ENCODE assay signal across 21 mouse cellular contexts in the genomic region with DNA sequence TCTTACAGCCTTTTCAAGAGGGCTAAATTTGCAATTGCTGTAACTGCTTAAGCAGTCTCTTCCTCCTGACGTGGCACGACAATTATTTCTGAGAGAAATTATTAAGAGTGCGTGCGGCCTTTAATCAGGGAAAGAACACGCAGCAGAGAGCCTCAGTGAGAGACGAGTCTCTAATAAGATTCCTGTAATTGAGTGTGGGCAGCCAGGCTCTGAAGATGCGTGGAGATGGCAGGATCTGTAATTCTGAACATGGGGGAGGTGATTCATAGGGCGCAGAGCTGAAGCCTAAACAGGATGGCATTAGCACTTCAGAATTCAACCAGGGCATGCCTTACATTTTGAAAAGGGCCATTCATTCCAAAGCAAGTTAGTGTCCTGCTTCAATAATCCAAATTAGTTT. TPM values are rescaled to one million over a fixed set of nuclear protein-coding genes. Genes with fewer than 3 reads are reported as not detected.
A peak's percentile ranks its signal among the peaks of the same experiment; 100 is the strongest.
DNase-seq lines count a peak whose midpoint lies in the region; ATAC-seq lines count a peak whose summit lies in the region.
"Had no signal": no experiment of that assay in that cellular context is flagged by ENCODE, and none has a peak within 500 bp of the region (broad histone marks: within the 10 kb centered on the region; RNA-seq: fewer than 3 reads in every experiment).

No protein-coding gene starts in this region.

- peaks cover 13% of the 10 kb centered on the region for H3K4me1 ChIP-seq in forebrain, embryonic 13.5 days
- H3K4me1 ChIP-seq in forebrain, embryonic 10.5 days = peaks cover 5% of the 10 kb centered on the region; the same call in 1 of the 2 replicates
- H3K4me1 ChIP-seq in hindbrain, embryonic 16.5 days (ENCODE audit: control insufficient read depth, insufficient read depth, low read depth, low read length) = no peaks in the 10 kb centered on the region
- no peaks in the 10 kb centered on the region for H3K4me1 ChIP-seq in hindbrain, embryonic 11.5 days (replicated peaks; ENCODE audit: control insufficient read depth, insufficient read depth, low read length)
- peaks cover 8% of the 10 kb centered on the region for H3K4me1 ChIP-seq in midbrain, embryonic 15.5 days
- H3K4me1 ChIP-seq: embryonic facial prominence, embryonic 10.5 days; liver, embryonic 13.5 days had no signal

- no peak overlapping the region for H3K27ac ChIP-seq in forebrain, embryonic 13.5 days
- H3K27ac ChIP-seq in forebrain, embryonic 10.5 days = no peak overlapping the region
- H3K27ac ChIP-seq in hindbrain, embryonic 16.5 days (ENCODE audit: low read depth, low read length) = no peak overlapping the region
- H3K27ac ChIP-seq in hindbrain, embryonic 11.5 days (ENCODE audit: low read depth, low read length) = no peak overlapping the region
- no peak overlapping the region for H3K27ac ChIP-seq in midbrain, embryonic 15.5 days
- H3K27ac ChIP-seq: embryonic facial prominence, embryonic 10.5 days; liver, embryonic 13.5 days had no signal

- H3K4me2 ChIP-seq in forebrain, embryonic 13.5 days = no peak overlapping the region
- no peak overlapping the region for H3K4me2 ChIP-seq in hindbrain, embryonic 16.5 days (ENCODE audit: low read length)
- no peak overlapping the region for H3K4me2 ChIP-seq in hindbrain, embryonic 11.5 days (replicated peaks; ENCODE audit: low read depth, low read length)
- no peak overlapping the region for H3K4me2 ChIP-seq in midbrain, embryonic 15.5 days
- H3K4me2 ChIP-seq: heart, embryonic 11.5 days; liver, embryonic 13.5 days had no signal

- H3K9ac ChIP-seq in forebrain, embryonic 13.5 days = no peak overlapping the region
- H3K9ac ChIP-seq in hindbrain, embryonic 16.5 days (ENCODE audit: low read depth, low read length) = no peak overlapping the region
- H3K9ac ChIP-seq in hindbrain, embryonic 11.5 days (ENCODE audit: low read depth, low read length) = no peak overlapping the region
- H3K9ac ChIP-seq in midbrain, embryonic 15.5 days = no peak overlapping the region
- H3K9ac ChIP-seq: liver, embryonic 13.5 days had no signal

- H3K9me3 ChIP-seq in forebrain, embryonic 13.5 days (replicated peaks) = no peaks in the 10 kb centered on the region
- no peaks in the 10 kb centered on the region for H3K9me3 ChIP-seq in forebrain, embryonic 10.5 days
- no peaks in the 10 kb centered on the region for H3K9me3 ChIP-seq in hindbrain, embryonic 16.5 days (ENCODE audit: control insufficient read depth, low read length)
- no peaks in the 10 kb centered on the region for H3K9me3 ChIP-seq in hindbrain, embryonic 11.5 days (ENCODE audit: control insufficient read depth, low read length)
- H3K9me3 ChIP-seq in midbrain, embryonic 15.5 days = no peaks in the 10 kb centered on the region
- H3K9me3 ChIP-seq: embryonic facial prominence, embryonic 10.5 days; liver, embryonic 13.5 days had no signal

- H3K4me3 ChIP-seq in forebrain, embryonic 13.5 days = no peak overlapping the region
- no peak overlapping the region for H3K4me3 ChIP-seq in forebrain, embryonic 10.5 days
- no peak overlapping the region for H3K4me3 ChIP-seq in hindbrain, embryonic 16.5 days (ENCODE audit: low read length)
- H3K4me3 ChIP-seq in hindbrain, embryonic 11.5 days (ENCODE audit: low read depth, low read length) = no peak overlapping the region
- H3K4me3 ChIP-seq in midbrain, embryonic 15.5 days = no peak overlapping the region
- H3K4me3 ChIP-seq: embryonic facial prominence, embryonic 10.5 days; liver, embryonic 13.5 days had no signal

- H3K36me3 ChIP-seq in forebrain, embryonic 13.5 days (ENCODE audit: poor library complexity, severe bottlenecking) = no peaks in the 10 kb centered on the region
- no peaks in the 10 kb centered on the region for H3K36me3 ChIP-seq in forebrain, embryonic 10.5 days (replicated peaks)
- no peaks in the 10 kb centered on the region for H3K36me3 ChIP-seq in hindbrain, embryonic 16.5 days (ENCODE audit: control insufficient read depth, insufficient read depth, low read length)
- no peaks in the 10 kb centered on the region for H3K36me3 ChIP-seq in hindbrain, embryonic 11.5 days (ENCODE audit: control insufficient read depth, insufficient read depth, low read length)
- no peaks in the 10 kb centered on the region for H3K36me3 ChIP-seq in midbrain, embryonic 15.5 days (replicated peaks)
- H3K36me3 ChIP-seq: embryonic facial prominence, embryonic 10.5 days; liver, embryonic 13.5 days had no signal

- H3K27me3 ChIP-seq in forebrain, embryonic 13.5 days = no peaks in the 10 kb centered on the region
- H3K27me3 ChIP-seq in forebrain, embryonic 10.5 days (ENCODE audit: poor library complexity, severe bottlenecking) = no peaks in the 10 kb centered on the region
- H3K27me3 ChIP-seq in hindbrain, embryonic 16.5 days (replicated peaks; ENCODE audit: control insufficient read depth, insufficient read depth, low read length) = no peaks in the 10 kb centered on the region
- no peaks in the 10 kb centered on the region for H3K27me3 ChIP-seq in hindbrain, embryonic 11.5 days (ENCODE audit: control insufficient read depth, insufficient read depth, low read length)
- no peaks in the 10 kb centered on the region for H3K27me3 ChIP-seq in midbrain, embryonic 15.5 days (replicated peaks)
- H3K27me3 ChIP-seq: liver, embryonic 13.5 days had no signal

- DNase-seq in forebrain, embryonic 10.5 days (ENCODE audit: extremely low spot score, low spot score) = no peak
- no peak for DNase-seq in hindbrain, embryonic 11.5 days (ENCODE audit: low spot score)
- peak; percentile 40 for DNase-seq in MN1 (ENCODE audit: low spot score)
- DNase-seq in cerebellum, adult 8-10 months = no peak
- DNase-seq in left cerebral cortex, adult 9 months (ENCODE audit: low spot score in 2 of 2) = no peak
- DNase-seq: adrenal gland, postnatal 14 days; cerebellum, adult 11 months; cerebellum, postnatal 10 days; kidney, postnatal 25 days; liver, embryonic 13.5 days; lung, adult 2 months; lung, postnatal 14 days; thymus, adult 2 months; thymus, postnatal 4 days had no signal

- peak; percentile 38; the same call in 1 of the 2 replicates for ATAC-seq in forebrain, embryonic 13.5 days
- 0 out of 2 replicates have a peak, but pooled peaks have one; percentile 17 for ATAC-seq in hindbrain, embryonic 16.5 days
- ATAC-seq in hindbrain, embryonic 11.5 days (ENCODE audit: low FRiP score) = no peak
- peak; percentile 63 for ATAC-seq in midbrain, embryonic 15.5 days (replicated peaks)
- ATAC-seq: intestine, embryonic 16.5 days had no signal

- WGBS in forebrain, embryonic 13.5 days = 35% methylated on average over 8 of the region's 8 CpGs
- WGBS in forebrain, embryonic 10.5 days = 89% methylated on average over 8 of the region's 8 CpGs
- 61% methylated on average over 8 of the region's 8 CpGs for WGBS in hindbrain, embryonic 16.5 days
- WGBS in hindbrain, embryonic 11.5 days = 81% methylated on average over 8 of the region's 8 CpGs
- 43% methylated on average over 8 of the region's 8 CpGs for WGBS in midbrain, embryonic 15.5 days

RNA-seq across cellular contexts. Expression of gene Zfp831, which starts 58.0 kb away (rescaled TPM):
- not detected in 2 replicates for polyA plus RNA-seq in forebrain, embryonic 13.5 days (2015; fragmentation: Nextera tagmentation; extraction: Ambion mirVana)
- 0.01 TPM in 1 of 2 replicates, not detected in the other for polyA plus RNA-seq in forebrain, embryonic 10.5 days (2016; fragmentation: Nextera tagmentation; extraction: Ambion mirVana)
- not detected in 2 replicates for polyA plus RNA-seq in hindbrain, embryonic 16.5 days (2015; fragmentation: Nextera tagmentation; extraction: Ambion mirVana)
- polyA plus RNA-seq in hindbrain, embryonic 11.5 days (2014; fragmentation: Nextera tagmentation; extraction: Ambion mirVana) = not detected in 2 replicates
- not detected in 2 replicates for polyA plus RNA-seq in midbrain, embryonic 15.5 days (2015; fragmentation: Nextera tagmentation; extraction: Ambion mirVana)
- polyA plus RNA-seq: embryonic facial prominence, embryonic 10.5 days; heart, embryonic 11.5 days; kidney, embryonic 14.5 days had no signal

RNA-seq across cellular contexts. Expression of gene Edn3, which starts 59.1 kb away (rescaled TPM):
- polyA plus RNA-seq in forebrain, embryonic 13.5 days (2015; fragmentation: Nextera tagmentation; extraction: Ambion mirVana) = 2.9 and 3.8 TPM in 2 replicates
- 8.1 and 8.8 TPM in 2 replicates for polyA plus RNA-seq in forebrain, embryonic 10.5 days (2016; fragmentation: Nextera tagmentation; extraction: Ambion mirVana)
- 7.3 and 7.5 TPM in 2 replicates for polyA plus RNA-seq in hindbrain, embryonic 16.5 days (2015; fragmentation: Nextera tagmentation; extraction: Ambion mirVana)
- 9.5 and 9.8 TPM in 2 replicates for polyA plus RNA-seq in hindbrain, embryonic 11.5 days (2014; fragmentation: Nextera tagmentation; extraction: Ambion mirVana)
- polyA plus RNA-seq in midbrain, embryonic 15.5 days (2015; fragmentation: Nextera tagmentation; extraction: Ambion mirVana) = 6.3 and 7.8 TPM in 2 replicates
